Mouse (Mus musculus) testis, adult 2 months (tissue): ENCODE measurements around the gene Rnf224.

Experiments used
- CTCF ChIP-seq: fragments of 200-500 bp; IDR thresholded peaks from 2 replicates; pipeline ENCODE4 v1.5.1; 2012; ENCODE audit warnings: low read depth, mild to moderate bottlenecking, inconsistent platforms, low read length, moderate library complexity; ENCODE audit not compliant: control insufficient read depth, insufficient read depth, insufficient replicate concordance
- POLR2A ChIP-seq: fragments of 200-500 bp; IDR thresholded peaks from 2 replicates; pipeline ENCODE4 v1.6.1; 2012; ENCODE audit warnings: low read depth, mild to moderate bottlenecking, inconsistent platforms, low read length, moderate library complexity; ENCODE audit not compliant: control insufficient read depth

- TF ChIP-seq POLR2A (peak; percentile 70; the same call in 1 of the 2 replicates), CTCF (no peak)
Observed at GRCm38 (mm10) chr2:25214444-25214843, 22.1 kb downstream of the Rnf224 start, which contains the start of gene Stpg3.
